Mouse (Mus musculus) stomach, embryonic 14.5 days (tissue): ENCODE results near the gene Dnajb13. TPM values are rescaled to one million over a fixed set of nuclear protein-coding genes. Genes with fewer than 3 reads are reported as not detected.

ENCODE experiments used
- ATAC-seq: fragments of 200-750 bp; cut with Nextera tagmentation; 2 replicates; pipeline ENCODE4 v1.8.0; 2017; ENCODE audit warnings: low read depth, moderate TSS enrichment; ENCODE audit not compliant: insufficient number of reproducible peaks, insufficient read depth, low FRiP score
- H3K27ac ChIP-seq: fragments of 300-500 bp; sonication (generic); 2 replicates; pipeline ENCODE4 v1.5.1; 2014; ENCODE audit warnings: mild to moderate bottlenecking, low read length, moderate library complexity, mixed read lengths
- H3K27me3 ChIP-seq: fragments of 300-500 bp; sonication (generic); 2 replicates; pipeline ENCODE4 v1.6.1; 2014; ENCODE audit warnings: low read length, control low read depth, mixed read lengths; ENCODE audit not compliant: control insufficient read depth, insufficient read depth
- H3K36me3 ChIP-seq: fragments of 300-500 bp; sonication (generic); 2 replicates; pipeline ENCODE4 v1.6.1; 2014; ENCODE audit warnings: mild to moderate bottlenecking, control low read depth, low read length, moderate library complexity, mixed read lengths; ENCODE audit not compliant: control insufficient read depth, insufficient read depth
- H3K4me1 ChIP-seq: fragments of 300-500 bp; sonication (generic); 2 replicates; pipeline ENCODE4 v1.6.1; 2014; ENCODE audit warnings: low read length, control low read depth, mixed read lengths; ENCODE audit not compliant: control insufficient read depth, insufficient read depth
- H3K4me2 ChIP-seq: fragments of 300-500 bp; sonication (generic); replicated peaks from 2 replicates; pipeline ENCODE4 v1.6.1; 2014; ENCODE audit warnings: low read depth, low read length, control low read depth
- H3K4me3 ChIP-seq: fragments of 300-500 bp; sonication (generic); 2 replicates; pipeline ENCODE4 v1.5.1; 2014; ENCODE audit warnings: low read depth, low read length, control low read depth
- H3K9ac ChIP-seq: fragments of 300-500 bp; sonication (generic); replicated peaks from 2 replicates; pipeline ENCODE4 v1.6.1; 2014; ENCODE audit warnings: low read depth, mild to moderate bottlenecking, control low read depth, low read length, moderate library complexity, mixed read lengths
- H3K9me3 ChIP-seq: fragments of 300-500 bp; sonication (generic); 2 replicates; pipeline ENCODE4 v1.6.1; 2016; ENCODE audit warnings: low read depth, low read length, control low read depth; ENCODE audit not compliant: control insufficient read depth
- WGBS: fragments of 180-500 bp; shearing (Covaris S2); extraction: QIAGEN DNeasy Blood & Tissue Kit; methylation state at CpG from one replicate; pipeline ENCODE4 v1.1.7; 2014; 5-methylcytosine and 5-hydroxymethylcytosine counted together
- polyA plus RNA-seq: library from polyadenylated mRNA; unstranded; fragments of >200 nt; fragmentation: Nextera tagmentation; extraction: Ambion mirVana; gene quantifications from 2 replicates; pipeline ENCODE4 v1.2.1, GENCODE M21; 2014

Dnajb13 gene
- polyA plus RNA-seq, 1 experiment from 2014 or later, result 0.42 TPM

DNA sequence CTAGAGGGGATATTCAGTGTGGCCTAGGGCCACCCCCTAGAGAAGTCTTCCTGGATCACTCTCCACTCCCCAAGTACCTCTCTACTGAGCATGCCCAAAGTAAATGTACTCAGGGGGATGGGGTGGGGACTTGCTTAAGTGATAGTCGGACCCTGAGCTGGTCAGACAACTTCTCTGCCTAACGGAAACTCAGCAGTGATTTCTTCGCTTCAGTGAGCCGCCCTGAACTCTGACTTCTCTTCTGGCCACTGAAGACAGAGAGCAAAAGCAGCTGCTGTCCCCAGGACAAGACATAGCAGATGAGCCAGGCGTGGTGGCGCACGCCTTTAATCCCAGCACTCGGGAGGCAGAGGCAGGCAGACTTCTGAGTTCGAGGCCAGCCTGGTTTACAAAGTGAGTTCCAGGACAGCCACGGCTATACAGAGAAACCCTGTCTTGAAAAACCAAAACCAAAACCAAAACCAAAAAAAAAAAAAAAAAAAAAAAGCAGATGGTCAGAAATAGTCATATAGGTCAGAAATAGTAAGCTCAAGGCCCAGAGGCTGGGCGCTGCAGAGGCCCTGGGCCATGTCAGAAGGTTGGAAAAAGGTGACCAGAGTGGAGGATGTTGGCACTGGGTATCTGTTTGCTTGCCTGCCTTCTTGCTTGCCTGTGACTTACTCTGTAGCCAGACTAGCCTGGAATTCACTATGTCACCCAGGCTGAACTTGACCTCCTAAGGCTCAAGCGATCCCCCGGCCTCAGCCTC, 9.8 kb downstream of the Dnajb13 start:
- Histone ChIP-seq H3K9ac (no peak overlapping the region), H3K4me1 (no peaks in the 10 kb centered on the region), H3K4me2 (no peak overlapping the region), H3K4me3 (no peak overlapping the region), H3K27ac (no peak overlapping the region), H3K9me3 (no peaks in the 10 kb centered on the region), H3K36me3 (0 out of 2 replicates have a peak, but pooled peaks cover under 1% of the 10 kb centered on the region), H3K27me3 (no peaks in the 10 kb centered on the region)
- ATAC-seq, result no peak
- WGBS, result 78% methylated on average over 13 of the region's 13 CpGs

DNA sequence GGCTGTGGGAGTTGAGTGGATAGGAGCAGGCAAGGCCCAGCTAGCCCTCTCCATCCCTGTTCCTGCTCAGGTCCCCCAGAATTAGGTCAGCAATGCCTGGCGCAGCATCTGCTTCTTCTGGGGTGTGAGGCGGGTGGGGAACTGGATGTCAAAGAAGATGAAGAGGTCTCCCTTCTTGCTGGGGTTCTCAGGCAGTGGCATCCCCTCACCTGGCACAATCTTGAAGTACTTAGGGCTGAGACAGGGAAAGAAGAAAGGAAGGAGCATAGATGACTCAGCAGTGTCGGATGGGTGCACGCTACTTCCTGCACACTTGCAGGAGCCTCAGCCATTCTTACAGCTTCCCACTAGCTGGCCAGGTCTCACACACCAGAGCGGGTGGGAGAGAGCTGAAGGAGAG, 11.7 kb downstream of the Dnajb13 start:
- no peak overlapping the region for H3K27ac ChIP-seq
- no peak overlapping the region for H3K4me3 ChIP-seq
- no peaks in the 10 kb centered on the region for H3K4me1 ChIP-seq
- H3K27me3 ChIP-seq, result no peaks in the 10 kb centered on the region
- ATAC-seq, result no peak
- H3K9ac ChIP-seq, result no peak overlapping the region
- H3K36me3 ChIP-seq, result peaks cover 18% of the 10 kb centered on the region
- 82% methylated on average over 5 of the region's 5 CpGs for WGBS
- H3K9me3 ChIP-seq, result no peaks in the 10 kb centered on the region
- no peak overlapping the region for H3K4me2 ChIP-seq

DNA sequence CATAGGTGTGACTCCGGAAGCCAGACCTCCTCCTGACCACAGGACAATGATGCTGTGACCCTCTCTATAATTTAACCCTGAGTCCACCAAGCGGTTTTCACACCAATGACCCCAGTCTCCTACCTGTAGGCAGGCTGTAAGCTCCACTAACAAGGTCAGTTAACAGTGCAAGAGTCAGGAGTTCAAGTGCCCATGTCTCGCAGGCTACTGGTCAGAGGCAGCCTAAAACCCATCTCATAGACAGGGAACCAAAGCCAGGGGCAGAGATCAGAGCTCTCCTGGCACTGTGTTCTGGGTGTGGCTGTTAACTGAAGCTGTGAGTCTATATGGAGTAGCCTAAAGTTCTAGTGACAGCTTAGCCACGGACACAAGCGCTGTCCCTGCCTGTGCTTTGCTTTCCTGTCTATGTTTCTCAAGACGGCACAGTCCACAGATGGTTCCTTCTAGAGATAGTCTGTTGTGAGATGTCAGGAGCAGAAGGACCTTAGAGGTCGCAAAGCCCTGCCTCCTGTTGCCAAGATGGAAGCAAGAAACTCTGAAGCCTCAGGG, 12.3 kb downstream of the Dnajb13 start:
- WGBS, result 72% methylated on average over 7 of the region's 7 CpGs
- H3K9me3 ChIP-seq, result no peaks in the 10 kb centered on the region
- no peaks in the 10 kb centered on the region for H3K4me1 ChIP-seq
- no peak overlapping the region for H3K4me3 ChIP-seq
- peaks cover 23% of the 10 kb centered on the region for H3K36me3 ChIP-seq
- no peak overlapping the region for H3K27ac ChIP-seq
- no peaks in the 10 kb centered on the region for H3K27me3 ChIP-seq
- ATAC-seq, result no peak
- H3K9ac ChIP-seq, result no peak overlapping the region
- no peak overlapping the region for H3K4me2 ChIP-seq

DNA sequence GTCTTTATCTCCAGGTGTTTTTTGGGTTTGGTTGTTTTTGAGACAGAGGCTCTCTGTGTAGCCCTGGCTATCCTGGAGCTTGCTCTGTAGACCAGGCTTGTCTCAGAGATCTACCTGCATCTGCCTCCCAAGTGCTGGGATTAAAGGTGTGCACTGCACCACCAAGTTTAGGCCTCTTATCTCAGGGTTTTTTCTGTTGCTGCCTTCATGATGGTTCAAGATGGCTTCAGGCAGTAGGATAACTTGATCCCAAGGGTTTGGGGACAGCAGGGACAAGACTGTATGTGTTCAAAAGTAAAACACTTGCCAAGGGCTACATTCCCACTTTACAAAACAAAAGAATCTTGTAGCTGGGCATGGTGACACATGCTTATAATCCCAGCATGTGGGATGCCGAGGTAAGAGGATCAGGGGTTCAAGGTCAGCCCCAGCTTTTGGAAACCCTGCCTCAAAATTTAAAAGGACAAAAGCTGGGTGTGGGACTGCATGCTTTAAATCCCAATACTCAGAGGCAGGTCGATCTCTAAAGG, 12.9 kb downstream of the Dnajb13 start:
- WGBS, result 50% methylated on average over 2 of the region's 2 CpGs

DNA sequence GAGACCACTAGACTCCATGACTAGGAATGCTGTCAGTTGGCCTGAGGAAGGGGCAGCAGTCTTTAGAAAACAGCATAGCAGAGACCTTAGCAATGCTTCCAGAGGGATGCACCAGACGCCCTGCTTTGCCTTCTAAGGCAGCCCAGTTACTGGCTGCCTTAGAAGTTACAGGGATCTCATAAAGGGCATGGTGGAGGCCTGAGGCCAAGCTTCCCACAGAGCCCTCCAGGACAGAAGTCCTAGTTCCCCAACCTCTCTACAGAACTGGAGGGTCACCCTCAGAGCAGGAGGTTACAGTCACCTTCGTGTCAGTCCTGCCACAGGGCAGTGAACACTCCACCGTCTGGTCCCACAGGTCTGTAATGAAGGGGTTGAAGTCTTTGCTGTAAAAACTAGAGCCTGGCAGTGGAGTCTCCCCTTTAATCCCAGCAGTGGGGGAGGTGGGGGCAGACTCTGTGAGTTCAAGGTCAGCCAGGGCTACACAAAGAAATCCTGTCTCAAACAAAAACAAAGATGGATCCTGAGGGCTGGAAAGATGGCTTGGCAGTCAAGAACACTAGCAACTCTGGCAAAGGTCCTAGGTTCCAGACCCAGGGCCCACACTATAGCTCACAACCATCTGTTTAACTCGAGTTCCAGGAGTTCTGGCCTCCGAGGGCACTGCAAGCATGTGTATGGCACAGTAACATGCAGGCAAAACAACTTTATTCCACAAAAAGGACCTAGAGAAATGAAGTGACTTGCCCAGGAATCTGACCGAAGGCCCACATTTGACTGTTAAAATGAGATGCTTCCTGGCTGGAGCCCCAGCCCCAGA, 13.5 kb downstream of the Dnajb13 start:
- H3K4me2 ChIP-seq, result no peak overlapping the region
- H3K27me3 ChIP-seq, result no peaks in the 10 kb centered on the region
- H3K27ac ChIP-seq, result no peak overlapping the region
- H3K9ac ChIP-seq, result no peak overlapping the region
- H3K9me3 ChIP-seq, result no peaks in the 10 kb centered on the region
- no peak overlapping the region for H3K4me3 ChIP-seq
- H3K4me1 ChIP-seq, result peaks cover 7% of the 10 kb centered on the region
- ATAC-seq, result no peak
- peaks cover 31% of the 10 kb centered on the region for H3K36me3 ChIP-seq
- 64% methylated on average over 6 of the region's 6 CpGs for WGBS

More for the DNA sequence above, 12.9 kb downstream of the Dnajb13 start:
- H3K27me3 ChIP-seq, result no peaks in the 10 kb centered on the region
- H3K9me3 ChIP-seq, result no peaks in the 10 kb centered on the region
- no peak overlapping the region for H3K4me3 ChIP-seq
- H3K27ac ChIP-seq, result no peak overlapping the region
- H3K9ac ChIP-seq, result no peak overlapping the region
- H3K4me1 ChIP-seq, result peaks cover under 1% of the 10 kb centered on the region; the same call in 1 of the 2 replicates
- no peak for ATAC-seq
- peaks cover 28% of the 10 kb centered on the region for H3K36me3 ChIP-seq
- H3K4me2 ChIP-seq, result no peak overlapping the region

DNA sequence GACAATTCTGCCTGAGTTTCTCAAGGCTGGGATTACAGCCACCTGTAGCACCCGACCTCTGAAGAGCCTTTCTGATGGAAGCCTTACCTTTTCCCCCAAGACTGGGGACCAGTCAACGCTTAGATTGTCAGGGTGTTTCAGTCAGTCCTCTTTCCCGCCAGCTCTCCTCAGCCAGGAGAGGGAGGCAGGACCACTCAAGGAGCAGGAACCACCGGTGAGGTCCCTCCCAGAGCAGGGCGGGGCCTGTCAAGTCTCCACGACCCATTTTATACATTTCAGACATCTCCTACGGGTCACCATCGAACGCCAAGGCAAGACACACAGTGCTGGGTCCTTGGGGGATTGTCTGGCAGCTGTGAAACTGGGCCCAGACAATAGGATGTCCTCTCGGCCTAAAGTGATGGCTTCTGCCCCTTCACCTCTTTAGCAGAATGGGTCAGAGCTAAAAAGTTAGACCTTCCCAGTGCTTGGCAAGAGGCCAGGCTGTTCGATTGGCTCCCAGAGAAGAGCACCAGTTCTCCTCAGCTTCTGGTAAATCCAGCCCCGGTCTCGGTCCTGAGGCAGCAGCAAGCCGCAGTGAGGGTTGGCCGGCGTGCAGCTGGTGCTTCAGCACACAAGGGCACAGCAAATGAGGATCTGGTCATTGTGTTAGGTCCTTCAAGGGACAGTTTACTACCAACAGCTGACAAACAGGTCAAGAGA, 14.3 kb downstream of the Dnajb13 start:
- WGBS, result 65% methylated on average over 16 of the region's 16 CpGs
- ATAC-seq, result no peak
- H3K4me3 ChIP-seq, result no peak overlapping the region
- H3K9me3 ChIP-seq, result no peaks in the 10 kb centered on the region
- peaks cover 31% of the 10 kb centered on the region for H3K36me3 ChIP-seq
- H3K27me3 ChIP-seq, result no peaks in the 10 kb centered on the region
- H3K4me1 ChIP-seq, result peaks cover 11% of the 10 kb centered on the region
- H3K9ac ChIP-seq, result no peak overlapping the region
- H3K27ac ChIP-seq, result no peak overlapping the region
- no peak overlapping the region for H3K4me2 ChIP-seq

DNA sequence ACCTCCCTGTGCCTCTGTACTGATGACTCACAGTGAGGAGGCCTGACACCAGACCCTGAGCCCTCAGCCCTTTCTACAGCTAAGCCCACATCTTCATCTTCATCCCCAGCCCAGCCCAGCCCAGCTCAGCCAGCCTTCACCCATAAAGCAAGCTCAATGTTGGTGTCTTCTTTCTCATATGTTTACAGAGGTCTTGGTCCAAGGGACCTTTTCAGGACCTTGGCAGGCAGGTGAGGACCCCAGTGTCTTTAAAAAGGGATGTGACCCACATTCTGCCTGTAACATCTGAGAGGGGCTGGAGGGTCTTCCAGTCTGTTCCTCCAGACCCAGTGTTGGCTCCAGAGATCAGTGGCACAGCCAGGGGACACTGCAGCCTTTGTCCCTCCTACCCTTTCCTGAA, 15.3 kb downstream of the Dnajb13 start:
- Histone ChIP-seq H3K9me3 (no peaks in the 10 kb centered on the region), H3K4me2 (no peak overlapping the region), H3K27ac (no peak overlapping the region), H3K4me3 (no peak overlapping the region), H3K27me3 (no peaks in the 10 kb centered on the region), H3K9ac (no peak overlapping the region), H3K4me1 (peaks cover 21% of the 10 kb centered on the region), H3K36me3 (peaks cover 31% of the 10 kb centered on the region)
- ATAC-seq, result no peak

DNA sequence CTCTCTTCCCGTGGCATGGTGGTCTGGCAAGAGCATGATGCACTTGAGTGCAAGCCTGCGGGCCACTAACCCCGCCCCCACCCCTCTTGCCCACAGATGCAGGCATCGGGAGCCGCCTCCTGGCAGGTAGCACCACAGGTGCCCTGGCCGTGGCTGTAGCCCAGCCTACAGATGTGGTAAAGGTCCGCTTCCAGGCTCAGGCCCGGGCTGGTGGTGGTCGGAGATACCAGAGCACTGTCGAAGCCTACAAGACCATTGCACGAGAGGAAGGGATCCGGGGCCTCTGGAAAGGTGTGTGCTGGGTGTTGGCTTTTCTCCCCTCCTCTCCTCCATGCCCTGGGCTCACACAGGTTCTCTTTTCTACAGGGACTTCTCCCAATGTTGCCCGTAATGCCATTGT, 16.8 kb downstream of the Dnajb13 start:
- Histone ChIP-seq H3K9ac (no peak overlapping the region), H3K9me3 (no peaks in the 10 kb centered on the region), H3K4me3 (no peak overlapping the region), H3K27ac (no peak overlapping the region), H3K4me2 (no peak overlapping the region), H3K36me3 (peaks cover 31% of the 10 kb centered on the region), H3K4me1 (peaks cover 32% of the 10 kb centered on the region), H3K27me3 (no peaks in the 10 kb centered on the region)
- 91% methylated on average over 13 of the region's 13 CpGs for WGBS
- ATAC-seq, result no peak
